Comparison of ENCODE assay signal across 9 mouse cellular contexts in the genomic region with DNA sequence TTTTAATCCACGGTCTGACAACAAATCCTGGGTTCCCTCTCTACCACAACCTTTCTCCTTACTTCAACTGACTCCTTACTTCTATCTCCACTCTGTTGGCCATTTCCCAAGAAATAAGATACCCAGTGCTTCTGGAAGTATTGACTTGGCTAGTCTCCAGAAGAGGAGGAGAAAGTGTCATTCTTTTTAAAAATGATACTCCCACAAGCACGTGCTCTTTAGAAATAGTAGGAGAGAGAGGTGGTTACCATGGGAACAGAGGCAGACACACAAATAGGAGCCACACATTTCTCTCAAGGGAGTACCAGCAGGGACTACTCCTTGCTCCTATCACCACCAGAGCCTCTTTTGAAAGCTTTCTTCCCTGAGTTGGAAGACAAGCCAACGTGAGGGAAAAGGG.
A peak's percentile ranks its signal among the peaks of the same experiment; 100 is the strongest.
DNase-seq lines count a peak whose midpoint lies in the region; ATAC-seq and TF ChIP-seq lines count a peak whose summit lies in the region.
"Had no signal": no experiment of that assay in that cellular context is flagged by ENCODE, and none has a peak within 500 bp of the region (broad histone marks: within the 10 kb centered on the region; RNA-seq: fewer than 3 reads in every experiment).

No protein-coding gene starts in this region.

- H3K9ac ChIP-seq in midbrain, embryonic 13.5 days (replicated peaks) = no peak overlapping the region
- H3K9ac ChIP-seq in midbrain, embryonic 11.5 days (ENCODE audit: low read length) = no peak overlapping the region
- H3K9ac ChIP-seq in forebrain, postnatal 0 days = no peak overlapping the region
- no peak overlapping the region for H3K9ac ChIP-seq in neural tube, embryonic 12.5 days
- H3K9ac ChIP-seq: limb, embryonic 13.5 days had no signal

- no peaks in the 10 kb centered on the region for H3K9me3 ChIP-seq in midbrain, embryonic 13.5 days
- no peaks in the 10 kb centered on the region for H3K9me3 ChIP-seq in midbrain, embryonic 11.5 days (ENCODE audit: control insufficient read depth, low read length)
- no peaks in the 10 kb centered on the region for H3K9me3 ChIP-seq in forebrain, postnatal 0 days (ENCODE audit: low read length)
- H3K9me3 ChIP-seq in neural tube, embryonic 12.5 days = no peaks in the 10 kb centered on the region
- H3K9me3 ChIP-seq: limb, embryonic 13.5 days had no signal

- peaks cover 34% of the 10 kb centered on the region for H3K4me1 ChIP-seq in midbrain, embryonic 13.5 days (replicated peaks)
- H3K4me1 ChIP-seq in midbrain, embryonic 11.5 days (ENCODE audit: control insufficient read depth, insufficient read depth, low read length) = peaks cover 6% of the 10 kb centered on the region
- H3K4me1 ChIP-seq in forebrain, postnatal 0 days (ENCODE audit: insufficient read depth) = peaks cover 38% of the 10 kb centered on the region
- H3K4me1 ChIP-seq in neural tube, embryonic 12.5 days = peaks cover 24% of the 10 kb centered on the region

- WGBS in midbrain, embryonic 13.5 days = 23% methylated on average over 3 of the region's 3 CpGs
- 29% methylated on average over 3 of the region's 3 CpGs for WGBS in midbrain, embryonic 11.5 days
- WGBS in forebrain, postnatal 0 days = 11% methylated on average over 3 of the region's 3 CpGs
- 28% methylated on average over 3 of the region's 3 CpGs for WGBS in neural tube, embryonic 12.5 days

- DNase-seq in heart, adult 8-10 months (ENCODE audit: low spot score) = peak; percentile 5
- no peak for DNase-seq in heart, adult 11 months
- DNase-seq in midbrain, embryonic 11.5 days (ENCODE audit: low spot score, missing footprints) = no peak
- peak; percentile 78 for DNase-seq in forebrain, postnatal 0 days
- DNase-seq in spleen, adult 12 weeks (ENCODE audit: low spot score) = no peak
- DNase-seq in kidney, postnatal 10 days = no peak

- no peaks in the 10 kb centered on the region for H3K27me3 ChIP-seq in midbrain, embryonic 13.5 days
- H3K27me3 ChIP-seq in midbrain, embryonic 11.5 days (ENCODE audit: control insufficient read depth, insufficient read depth, low read length) = no peaks in the 10 kb centered on the region
- no peaks in the 10 kb centered on the region for H3K27me3 ChIP-seq in forebrain, postnatal 0 days (ENCODE audit: insufficient read depth, low read length)
- peaks cover 14% of the 10 kb centered on the region; the same call in 1 of the 2 replicates for H3K27me3 ChIP-seq in neural tube, embryonic 12.5 days (replicated peaks)

- H3K4me2 ChIP-seq in midbrain, embryonic 13.5 days (replicated peaks) = no peak overlapping the region
- no peak overlapping the region for H3K4me2 ChIP-seq in midbrain, embryonic 11.5 days
- H3K4me2 ChIP-seq in forebrain, postnatal 0 days (ENCODE audit: low read depth) = no peak overlapping the region
- 0 out of 2 replicates have a peak overlapping the region, but pooled peaks have one; percentile 4 for H3K4me2 ChIP-seq in neural tube, embryonic 12.5 days (replicated peaks)
- H3K4me2 ChIP-seq: limb, embryonic 13.5 days had no signal

- H3K27ac ChIP-seq in midbrain, embryonic 13.5 days = 0 out of 2 replicates have a peak overlapping the region, but pooled peaks have one; percentile 55
- no peak overlapping the region for H3K27ac ChIP-seq in midbrain, embryonic 11.5 days (ENCODE audit: low read depth, low read length)
- peak overlapping the region; percentile 66 for H3K27ac ChIP-seq in forebrain, postnatal 0 days (ENCODE audit: low read depth, low read length)
- no peak overlapping the region for H3K27ac ChIP-seq in neural tube, embryonic 12.5 days
- H3K27ac ChIP-seq: limb, embryonic 13.5 days had no signal

- TF ChIP-seq CTCF in forebrain, postnatal 0 days (IDR thresholded peaks at IDR 0.05; ENCODE audit: low read depth) = no peak

- ATAC-seq in midbrain, embryonic 13.5 days = peak; percentile 62; the same call in 1 of the 2 replicates
- ATAC-seq in midbrain, embryonic 11.5 days (ENCODE audit: low FRiP score) = no peak
- peak; percentile 95 for ATAC-seq in forebrain, postnatal 0 days
- no peak for ATAC-seq in neural tube, embryonic 12.5 days (ENCODE audit: low FRiP score, low read depth)

- no peaks in the 10 kb centered on the region for H3K36me3 ChIP-seq in midbrain, embryonic 13.5 days
- no peaks in the 10 kb centered on the region for H3K36me3 ChIP-seq in midbrain, embryonic 11.5 days (ENCODE audit: control insufficient read depth, insufficient read depth, low read length)
- no peaks in the 10 kb centered on the region for H3K36me3 ChIP-seq in forebrain, postnatal 0 days (ENCODE audit: insufficient read depth)
- no peaks in the 10 kb centered on the region for H3K36me3 ChIP-seq in neural tube, embryonic 12.5 days
- H3K36me3 ChIP-seq: limb, embryonic 13.5 days had no signal

- no peak overlapping the region for H3K4me3 ChIP-seq in midbrain, embryonic 13.5 days (replicated peaks)
- H3K4me3 ChIP-seq in midbrain, embryonic 11.5 days (ENCODE audit: low read depth, low read length) = no peak overlapping the region
- no peak overlapping the region for H3K4me3 ChIP-seq in forebrain, postnatal 0 days (ENCODE audit: low read depth, low read length)
- H3K4me3 ChIP-seq in neural tube, embryonic 12.5 days = no peak overlapping the region
- H3K4me3 ChIP-seq: limb, embryonic 13.5 days had no signal

Comparison
In these comparisons a context has a peak if more than half of its experiments do, and no peak if none do; other contexts are left out.
1. DNase-seq: peak in heart, adult 8-10 months (single experiment) and forebrain, postnatal 0 days (single experiment); none in heart, adult 11 months (single experiment), midbrain, embryonic 11.5 days (single experiment), spleen, adult 12 weeks (single experiment) and kidney, postnatal 10 days (single experiment).
2. ATAC-seq: peak in midbrain, embryonic 13.5 days (single experiment) and forebrain, postnatal 0 days (single experiment); none in midbrain, embryonic 11.5 days (single experiment) and neural tube, embryonic 12.5 days (single experiment).
3. H3K27ac ChIP-seq: peak in midbrain, embryonic 13.5 days (single experiment) and forebrain, postnatal 0 days (single experiment); none in midbrain, embryonic 11.5 days (single experiment) and neural tube, embryonic 12.5 days (single experiment).